Mouse (Mus musculus): ENCODE data around the gene Sc5d. TPM values are rescaled to one million over a fixed set of nuclear protein-coding genes. Genes with fewer than 3 reads are reported as not detected.

Sc5d gene
- polyA plus RNA-seq, 1 experiment: 55.2 TPM

- no peaks in the 10 kb centered on the region for H3K4me1 ChIP-seq (ENCODE audit: control insufficient read depth, insufficient read depth, low read length)
- no peak overlapping the region for H3K4me3 ChIP-seq (ENCODE audit: insufficient read depth, low read depth, low read length)
- no peaks in the 10 kb centered on the region for H3K36me3 ChIP-seq (ENCODE audit: control insufficient read depth, insufficient read depth, low read length)
- H3K27me3 ChIP-seq (replicated peaks; ENCODE audit: control insufficient read depth, insufficient read depth, low read length): no peaks in the 10 kb centered on the region
- TF ChIP-seq POLR2A (IDR thresholded peaks at IDR 0.05; ENCODE audit: low read depth, low read length): no peak
- no peak for TF ChIP-seq CTCF (conservative IDR thresholded peaks at IDR 0.05; ENCODE audit: insufficient read depth, insufficient read length, low read depth, low read length)
- 88% methylated on average over 4 of the region's 4 CpGs for WGBS
- no peak overlapping the region for H3K27ac ChIP-seq (ENCODE audit: insufficient read depth, low read depth, low read length)
- DNase-seq: no peak
These were observed 1.3 kb upstream of the Sc5d start for GRCm38 (mm10) chr9:42265309-42265708.

DNA sequence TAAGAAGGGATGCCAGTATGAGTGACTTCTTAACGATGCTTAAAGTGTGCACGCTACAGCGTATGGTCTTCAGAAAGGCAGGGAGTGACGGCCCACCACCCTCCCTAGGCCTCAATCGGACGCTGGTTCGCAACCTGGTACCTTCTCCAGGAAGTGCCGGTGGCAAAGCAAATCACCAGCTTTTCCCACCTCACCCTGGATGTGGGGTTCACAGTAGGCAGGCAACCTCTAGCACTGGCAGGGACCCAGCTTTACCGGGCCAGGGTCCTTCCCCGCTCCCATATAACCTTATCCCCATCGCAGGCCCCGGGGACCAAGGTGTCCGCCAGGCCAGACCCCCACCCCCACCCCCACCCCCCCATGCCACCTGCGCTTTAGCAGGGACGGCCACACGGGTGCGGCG is 346 bp downstream of the Sc5d start:
- H3K27me3 ChIP-seq (replicated peaks; ENCODE audit: control insufficient read depth, insufficient read depth, low read length): no peaks in the 10 kb centered on the region
- no peak overlapping the region for H3K27ac ChIP-seq (ENCODE audit: insufficient read depth, low read depth, low read length)
- TF ChIP-seq CTCF (conservative IDR thresholded peaks at IDR 0.05; ENCODE audit: insufficient read depth, insufficient read length, low read depth, low read length) (no peak), POLR2A (IDR thresholded peaks at IDR 0.05; ENCODE audit: low read depth, low read length) (no peak)
- H3K4me1 ChIP-seq (ENCODE audit: control insufficient read depth, insufficient read depth, low read length): no peaks in the 10 kb centered on the region
- DNase-seq: no peak
- peak overlapping the region; percentile 60 for H3K4me3 ChIP-seq (ENCODE audit: insufficient read depth, low read depth, low read length)
- 1% methylated on average over 18 of the region's 18 CpGs for WGBS
- no peaks in the 10 kb centered on the region for H3K36me3 ChIP-seq (ENCODE audit: control insufficient read depth, insufficient read depth, low read length)

GRCm38 (mm10) chr9:42260481-42260880 is 3.6 kb downstream of the Sc5d start:
- Histone ChIP-seq H3K27me3 (replicated peaks; ENCODE audit: control insufficient read depth, insufficient read depth, low read length) (no peaks in the 10 kb centered on the region), H3K4me3 (ENCODE audit: insufficient read depth, low read depth, low read length) (no peak overlapping the region), H3K4me1 (ENCODE audit: control insufficient read depth, insufficient read depth, low read length) (no peaks in the 10 kb centered on the region), H3K27ac (ENCODE audit: insufficient read depth, low read depth, low read length) (no peak overlapping the region), H3K36me3 (ENCODE audit: control insufficient read depth, insufficient read depth, low read length) (peaks cover 2% of the 10 kb centered on the region)
- TF ChIP-seq POLR2A (IDR thresholded peaks at IDR 0.05; ENCODE audit: low read depth, low read length) (no peak), CTCF (conservative IDR thresholded peaks at IDR 0.05; ENCODE audit: insufficient read depth, insufficient read length, low read depth, low read length) (no peak)
- 86% methylated on average over 5 of the region's 5 CpGs for WGBS
- DNase-seq: no peak

- no peaks in the 10 kb centered on the region for H3K4me1 ChIP-seq (ENCODE audit: control insufficient read depth, insufficient read depth, low read length)
- H3K4me3 ChIP-seq (ENCODE audit: insufficient read depth, low read depth, low read length): no peak overlapping the region
- no peaks in the 10 kb centered on the region for H3K27me3 ChIP-seq (replicated peaks; ENCODE audit: control insufficient read depth, insufficient read depth, low read length)
- no peak for DNase-seq
- H3K27ac ChIP-seq (ENCODE audit: insufficient read depth, low read depth, low read length): no peak overlapping the region
- no peaks in the 10 kb centered on the region for H3K36me3 ChIP-seq (ENCODE audit: control insufficient read depth, insufficient read depth, low read length)
- TF ChIP-seq CTCF (conservative IDR thresholded peaks at IDR 0.05; ENCODE audit: insufficient read depth, insufficient read length, low read depth, low read length): no peak
- no peak for TF ChIP-seq POLR2A (IDR thresholded peaks at IDR 0.05; ENCODE audit: low read depth, low read length)
- 64% methylated on average over 6 of the region's 6 CpGs for WGBS
These were observed 14.9 kb downstream of the Sc5d start for GRCm38 (mm10) chr9:42249112-42249511.

- Histone ChIP-seq H3K27ac (ENCODE audit: insufficient read depth, low read depth, low read length) (no peak overlapping the region), H3K36me3 (ENCODE audit: control insufficient read depth, insufficient read depth, low read length) (no peaks in the 10 kb centered on the region), H3K4me1 (ENCODE audit: control insufficient read depth, insufficient read depth, low read length) (no peaks in the 10 kb centered on the region), H3K27me3 (replicated peaks; ENCODE audit: control insufficient read depth, insufficient read depth, low read length) (no peaks in the 10 kb centered on the region), H3K4me3 (ENCODE audit: insufficient read depth, low read depth, low read length) (no peak overlapping the region)
- DNase-seq: no peak
- TF ChIP-seq CTCF (conservative IDR thresholded peaks at IDR 0.05; ENCODE audit: insufficient read depth, insufficient read length, low read depth, low read length): no peak
- no peak for TF ChIP-seq POLR2A (IDR thresholded peaks at IDR 0.05; ENCODE audit: low read depth, low read length)
- WGBS: 84% methylated on average over 6 of the region's 6 CpGs
These were observed 17.4 kb downstream of the Sc5d start for GRCm38 (mm10) chr9:42246688-42247087.

- no peak for TF ChIP-seq POLR2A (IDR thresholded peaks at IDR 0.05; ENCODE audit: low read depth, low read length)
- TF ChIP-seq CTCF (conservative IDR thresholded peaks at IDR 0.05; ENCODE audit: insufficient read depth, insufficient read length, low read depth, low read length): no peak
- Histone ChIP-seq H3K36me3 (ENCODE audit: control insufficient read depth, insufficient read depth, low read length) (no peaks in the 10 kb centered on the region), H3K27me3 (replicated peaks; ENCODE audit: control insufficient read depth, insufficient read depth, low read length) (no peaks in the 10 kb centered on the region), H3K4me1 (ENCODE audit: control insufficient read depth, insufficient read depth, low read length) (peaks cover 4% of the 10 kb centered on the region; the same call in 1 of the 2 replicates), H3K27ac (ENCODE audit: insufficient read depth, low read depth, low read length) (no peak overlapping the region), H3K4me3 (ENCODE audit: insufficient read depth, low read depth, low read length) (no peak overlapping the region)
- 57% methylated on average over 5 of the region's 5 CpGs for WGBS
- no peak for DNase-seq
These were observed 19.9 kb downstream of the Sc5d start for GRCm38 (mm10) chr9:42244173-42244572.

GRCm38 (mm10) chr9:42241021-42241420 is 23.0 kb downstream of the Sc5d start:
- TF ChIP-seq CTCF (conservative IDR thresholded peaks at IDR 0.05; ENCODE audit: insufficient read depth, insufficient read length, low read depth, low read length): no peak
- no peak for TF ChIP-seq POLR2A (IDR thresholded peaks at IDR 0.05; ENCODE audit: low read depth, low read length)
- DNase-seq: no peak
- Histone ChIP-seq H3K36me3 (ENCODE audit: control insufficient read depth, insufficient read depth, low read length) (no peaks in the 10 kb centered on the region), H3K27me3 (replicated peaks; ENCODE audit: control insufficient read depth, insufficient read depth, low read length) (no peaks in the 10 kb centered on the region), H3K4me1 (ENCODE audit: control insufficient read depth, insufficient read depth, low read length) (peaks cover 4% of the 10 kb centered on the region; the same call in 1 of the 2 replicates), H3K4me3 (ENCODE audit: insufficient read depth, low read depth, low read length) (no peak overlapping the region), H3K27ac (ENCODE audit: insufficient read depth, low read depth, low read length) (no peak overlapping the region)
- 68% methylated on average over 3 of the region's 3 CpGs for WGBS
